Mouse (Mus musculus) Patski (cell line): ENCODE results near the gene Rnf183. TPM values are rescaled to one million over a fixed set of nuclear protein-coding genes. Genes with fewer than 3 reads are reported as not detected.
A peak's percentile ranks its signal among the peaks of the same experiment; 100 is the strongest.

ENCODE experiments used
- ATAC-seq: fragments of 100-300 bp; one replicate; pipeline ENCODE4 v1.8.0; 2021
- CTCF ChIA-PET: fragments of 350-600 bp; sonication (Branson Sonifier 250); formaldehyde crosslinking; loops from one replicate; lab custom pipeline; 2022; ENCODE audit warnings: inconsistent platforms; lab: Charles Lee
- POLR2A ChIA-PET: fragments of 350-600 bp; sonication (Branson Sonifier 250); formaldehyde crosslinking; loops from one replicate; lab custom pipeline; 2022; ENCODE audit warnings: antibody characterized with exemption, inconsistent platforms; lab: Charles Lee
- DNase-seq: peaks from one replicate; pipeline ENCODE4 v3.0.0-alpha.2; 2011; ENCODE audit warnings: low read depth, low spot score
- H3K27me3 ChIP-seq: fragments of 371-371 bp; one replicate; pipeline ENCODE4 v1.5.1; 2021
- CTCF ChIP-seq: fragments of 100-300 bp; IDR thresholded peaks from one replicate; pipeline ENCODE4 v1.5.1; 2021
- in situ Hi-C: fragments of 300-500 bp; cut with MboI; formaldehyde crosslinking; loops from 3 replicates; pipeline ENCODE4 v1.11.1; 2018; ENCODE audit warnings: low pct_unique_long_range_greater_than_20kb, mixed read lengths
- polyA plus RNA-seq: library from polyadenylated mRNA; unstranded; gene quantifications from one replicate; pipeline ENCODE4 v1.2.3, GENCODE M21; 2021

The Rnf183 gene
- polyA plus RNA-seq, 1 experiment from 2014 or later, result 0.96 TPM

DNA sequence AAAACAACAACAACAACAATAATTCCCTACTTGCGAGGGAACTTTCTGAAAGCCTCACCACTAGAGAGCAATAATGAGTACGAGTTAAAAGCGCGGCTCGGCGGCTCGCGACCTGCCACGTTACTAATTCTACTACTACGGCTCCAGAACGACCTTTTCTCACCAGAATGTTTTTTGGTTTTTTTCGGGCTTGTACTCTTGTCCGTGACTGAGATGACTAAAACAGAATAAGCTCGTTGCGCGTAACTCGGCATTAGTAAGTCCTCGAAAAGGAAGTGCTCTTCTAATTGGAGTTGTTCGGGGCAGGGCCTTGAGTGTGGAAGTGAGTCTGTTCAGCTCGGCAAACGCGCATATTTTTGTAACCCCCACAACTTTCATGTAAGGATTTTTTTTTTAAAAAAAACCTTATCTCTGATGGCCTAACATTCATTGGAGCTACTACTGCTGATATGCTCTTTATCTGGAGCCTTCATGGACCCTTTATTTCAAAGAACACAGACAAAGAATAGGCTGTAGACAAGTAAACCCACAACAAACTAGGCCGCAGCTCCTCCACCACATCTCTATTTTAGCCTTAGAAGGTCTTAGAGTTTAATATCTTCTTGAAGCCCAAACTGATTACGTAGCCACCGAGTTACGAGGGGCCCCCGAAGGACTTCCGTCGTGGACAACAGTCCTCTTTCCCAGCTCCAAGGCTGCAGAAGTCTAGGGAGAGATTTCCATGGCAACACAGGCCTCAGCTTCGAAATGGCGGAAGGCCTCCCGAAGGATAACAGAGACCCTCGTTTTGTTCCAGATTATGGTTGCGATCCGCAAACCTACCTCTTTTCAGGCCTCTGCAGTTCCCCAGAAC lies 27.1 kb downstream of the Rnf183 start:
- H3K27me3 ChIP-seq, result no peaks in the 10 kb centered on the region
- in situ Hi-C loops, result loop anchor here (5.0 kb wide), 1 partner anchor 99 kb away; no protein-coding TSS in a partner anchor
- ChIA-PET CTCF (interaction anchor here (0.7 to 2.2 kb wide), 8 partner anchors 9 to 157 kb away, joined by 3 to 10 read pairs (median 4); partner anchors contain the start of genes Fkbp15 and Slc31a1), POLR2A (interaction anchor here (0.8 to 2.0 kb wide), 6 partner anchors 26 to 117 kb away, joined by 3 to 6 read pairs (median 4); no protein-coding TSS in a partner anchor)
- peak; percentile 59 for ATAC-seq
- DNase-seq, result peak; percentile 42
- no peak for TF ChIP-seq CTCF

DNA sequence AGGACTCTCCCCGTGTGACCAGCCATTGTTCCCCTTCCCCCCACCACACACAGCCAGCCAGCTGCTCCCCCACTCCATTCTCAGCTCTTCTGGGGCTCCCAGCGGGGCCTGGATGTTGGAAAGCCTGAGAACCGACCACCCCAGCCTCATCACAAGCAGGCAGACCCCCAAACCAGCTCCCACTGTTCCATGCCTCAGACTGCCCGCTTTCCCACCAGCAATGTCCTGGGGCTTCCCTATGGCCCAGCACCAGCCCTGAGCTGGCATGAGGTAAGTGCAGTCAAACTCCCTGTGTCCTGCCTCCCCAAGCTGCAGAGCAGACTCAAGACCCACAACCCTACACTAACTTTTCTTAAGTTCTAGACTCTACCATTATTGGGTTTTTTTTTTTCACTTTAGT lies 28.9 kb downstream of the Rnf183 start:
- DNase-seq, result no peak
- CTCF ChIA-PET, result interaction anchor here (1.1 kb wide), 1 partner anchor 9 kb away, joined by 3 read pairs; no protein-coding TSS in a partner anchor
- TF ChIP-seq CTCF, result no peak
- in situ Hi-C loops, result loop anchor here (5.0 kb wide), 1 partner anchor 101 kb away; no protein-coding TSS in a partner anchor
- no peak for ATAC-seq
- H3K27me3 ChIP-seq, result no peaks in the 10 kb centered on the region
- POLR2A ChIA-PET, result no interaction called here

DNA sequence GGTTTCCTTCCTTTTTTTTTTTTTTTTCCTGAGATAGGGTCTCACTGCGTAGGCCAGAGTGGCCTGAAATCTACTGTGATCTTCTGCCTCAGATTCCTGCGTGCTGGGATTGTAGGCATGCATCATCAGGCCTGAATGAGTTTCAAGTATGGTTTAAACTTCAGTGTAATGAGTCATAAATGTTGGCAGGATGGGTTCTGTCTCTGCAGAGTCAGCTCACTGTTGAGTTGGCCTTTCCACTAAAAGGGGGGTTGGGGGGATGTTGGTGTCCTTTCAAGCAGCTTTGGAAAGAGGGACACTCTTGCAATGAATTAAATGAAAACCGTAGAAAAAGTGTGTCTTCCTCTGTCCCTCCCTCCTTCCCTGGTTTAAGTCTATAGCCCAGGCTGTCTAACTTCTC lies 36.1 kb downstream of the Rnf183 start:
- in situ Hi-C loops, result no loop called here
- no peak for TF ChIP-seq CTCF
- DNase-seq, result peak; percentile 28
- no peaks in the 10 kb centered on the region for H3K27me3 ChIP-seq
- ChIA-PET CTCF (interaction anchor here (1.6 kb wide), 1 partner anchor 9 kb away, joined by 5 read pairs; no protein-coding TSS in a partner anchor), POLR2A (no interaction called here)
- ATAC-seq, result no peak

DNA sequence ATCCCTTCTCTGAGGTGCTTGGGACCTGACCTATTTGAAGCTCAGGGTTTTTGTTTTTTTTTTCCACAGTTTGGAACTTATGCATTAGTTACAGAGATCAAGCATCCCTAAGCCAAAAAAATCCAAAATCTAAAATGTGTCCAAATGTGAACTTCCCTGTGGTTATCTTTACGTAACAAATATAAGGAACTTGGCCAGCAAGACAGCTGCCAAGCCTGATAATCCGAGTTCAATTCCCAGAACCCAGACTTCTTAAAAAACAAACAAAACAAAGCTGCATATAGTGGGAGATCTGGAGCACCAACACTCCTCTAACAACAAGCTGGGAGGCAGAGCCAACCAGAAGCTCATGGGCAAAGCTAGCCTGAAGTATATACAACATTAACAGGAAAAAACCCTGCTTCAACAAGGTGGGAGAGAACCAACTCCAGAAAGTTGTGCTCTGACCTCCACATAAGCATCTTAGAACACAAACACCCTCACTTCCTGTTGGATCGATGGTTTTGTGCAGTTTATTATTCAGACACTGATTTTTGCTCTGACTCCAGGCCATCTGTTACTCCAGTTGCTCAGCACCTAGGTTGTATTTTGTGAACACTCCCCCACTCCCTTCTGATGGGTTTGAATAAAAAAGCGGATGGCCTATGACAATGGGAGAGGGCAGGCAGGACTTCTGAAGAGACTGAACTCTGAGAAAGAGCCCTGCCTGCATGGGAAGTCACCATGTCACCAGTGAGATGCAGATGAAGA lies 37.3 kb downstream of the Rnf183 start:
- no peaks in the 10 kb centered on the region for H3K27me3 ChIP-seq
- DNase-seq (no peak), ATAC-seq (no peak)
- in situ Hi-C loops, result no loop called here
- CTCF ChIA-PET, result interaction anchor here (0.7 to 1.9 kb wide), 3 partner anchors 8 to 31 kb away, joined by 3 to 6 read pairs (median 3); partner anchors contain the start of genes Cdc26 and Prpf4
- TF ChIP-seq CTCF, result no peak
- POLR2A ChIA-PET, result interaction anchor here (0.7 kb wide), 1 partner anchor 98 kb away, joined by 3 read pairs; no protein-coding TSS in a partner anchor

DNA sequence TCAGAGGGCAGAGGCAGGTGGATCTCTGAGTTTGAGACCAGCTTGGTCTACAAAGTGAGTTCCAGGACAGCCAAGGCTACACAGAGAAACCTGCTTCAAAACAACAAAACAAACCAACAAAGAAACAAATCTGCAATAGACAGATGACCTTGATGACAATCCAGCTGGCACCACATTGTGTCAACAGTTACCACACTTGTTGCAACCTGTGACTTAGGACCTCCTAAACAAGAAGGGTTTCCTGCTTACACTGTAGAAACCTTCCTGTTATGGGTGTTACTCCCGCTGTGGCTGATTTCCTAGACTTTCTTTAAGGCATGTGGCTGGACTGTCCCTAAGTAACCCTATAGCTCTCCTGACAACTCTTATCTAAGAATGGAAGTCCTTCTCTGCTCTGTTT lies 39.2 kb downstream of the Rnf183 start:
- DNase-seq (no peak), ATAC-seq (no peak)
- POLR2A ChIA-PET, result no interaction called here
- TF ChIP-seq CTCF, result no peak
- no peaks in the 10 kb centered on the region for H3K27me3 ChIP-seq
- CTCF ChIA-PET, result no interaction called here
- in situ Hi-C loops, result no loop called here

DNA sequence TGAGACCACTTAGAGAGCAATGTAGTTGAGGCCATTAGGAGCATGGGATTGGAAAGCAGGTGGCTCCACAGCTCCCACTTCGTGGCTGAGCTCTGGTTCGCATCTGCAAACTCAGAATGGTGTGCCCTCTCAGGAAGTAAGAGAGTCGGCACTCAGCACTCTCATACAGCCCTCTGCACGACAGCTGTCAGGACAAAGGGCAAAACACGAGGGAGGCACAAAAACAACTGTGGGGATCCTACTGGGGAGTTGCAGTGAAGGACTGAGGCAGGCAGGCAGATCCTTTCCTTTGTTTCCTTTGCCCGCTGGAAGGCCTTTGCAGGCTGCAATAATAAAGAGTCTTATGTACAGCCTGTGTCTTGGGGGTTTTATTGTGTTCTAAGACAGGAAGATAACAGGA lies 41.6 kb downstream of the Rnf183 start:
- no peaks in the 10 kb centered on the region for H3K27me3 ChIP-seq
- no peak for DNase-seq
- CTCF ChIA-PET, result interaction anchor here (1.7 kb wide), 1 partner anchor 12 kb away, joined by 5 read pairs; no protein-coding TSS in a partner anchor
- in situ Hi-C loops, result no loop called here
- TF ChIP-seq CTCF, result no peak
- ATAC-seq, result no peak
- POLR2A ChIA-PET, result no interaction called here

DNA sequence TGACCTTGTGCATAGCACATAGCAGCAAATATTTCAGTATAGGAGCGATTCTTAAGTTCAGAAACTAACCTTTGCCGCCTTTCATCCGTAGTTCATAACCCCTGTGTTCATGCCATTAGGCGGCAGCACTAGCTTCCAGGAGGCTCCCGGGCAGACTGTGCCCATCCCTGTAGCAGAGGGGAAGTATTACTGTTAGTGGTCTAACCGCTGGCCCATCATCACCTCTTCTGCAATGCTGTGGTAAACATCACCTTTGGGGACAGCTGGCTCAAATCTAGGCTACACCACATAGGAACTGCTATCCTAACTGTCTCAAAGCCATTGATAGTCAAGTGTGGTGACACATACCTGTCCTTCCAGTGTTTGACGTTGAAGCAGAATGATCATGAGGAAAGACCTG lies 43.2 kb downstream of the Rnf183 start:
- TF ChIP-seq CTCF, result no peak
- ATAC-seq (no peak), DNase-seq (no peak)
- no peaks in the 10 kb centered on the region for H3K27me3 ChIP-seq
- CTCF ChIA-PET, result interaction anchor here (1.7 kb wide), 1 partner anchor 10 kb away, joined by 5 read pairs; no protein-coding TSS in a partner anchor
- POLR2A ChIA-PET, result no interaction called here
- in situ Hi-C loops, result no loop called here

DNA sequence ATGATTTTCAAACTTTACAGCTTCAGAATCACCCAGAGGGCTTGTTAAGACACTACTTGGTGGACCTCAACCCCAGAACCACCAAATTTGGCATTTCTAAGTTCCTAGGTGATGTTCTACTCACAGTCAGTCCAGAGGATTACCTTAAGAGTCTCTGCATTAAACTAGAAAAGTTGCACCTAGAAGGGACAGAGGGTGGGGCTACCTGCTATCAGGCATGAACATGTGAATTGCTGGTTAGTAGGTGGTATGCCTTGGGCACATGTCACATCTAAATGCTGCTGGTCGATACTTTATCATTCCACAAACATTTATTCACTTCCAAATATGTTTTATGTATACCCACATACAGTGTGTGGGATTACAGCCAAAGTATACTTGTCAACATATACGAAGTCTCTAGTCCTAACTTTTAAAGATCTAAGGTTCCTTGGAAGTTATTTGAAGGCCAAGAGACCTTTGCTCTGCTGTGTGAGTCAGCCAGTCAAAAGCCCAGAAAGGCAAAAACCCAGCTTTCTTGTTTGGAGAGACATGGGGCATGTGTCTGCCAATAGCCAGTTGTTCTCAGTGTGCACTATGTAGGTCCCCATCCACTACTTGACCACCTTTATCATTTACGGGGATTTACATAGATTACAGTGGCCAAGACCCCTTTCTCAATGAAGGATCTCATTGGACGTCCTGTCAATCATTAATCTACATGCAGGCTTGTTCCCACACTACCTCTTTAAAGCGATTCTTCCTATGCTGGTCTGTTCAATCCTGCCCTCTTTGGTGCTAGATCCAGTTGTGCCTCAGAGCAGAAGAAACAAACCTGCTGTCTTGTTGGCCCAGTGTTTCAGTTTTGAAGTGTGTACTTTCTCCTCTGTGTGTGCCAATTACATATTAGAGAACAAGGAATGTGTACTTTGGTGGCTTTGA lies 45.2 kb downstream of the Rnf183 start:
- no peak for TF ChIP-seq CTCF
- DNase-seq (no peak), ATAC-seq (no peak)
- ChIA-PET CTCF (no interaction called here), POLR2A (no interaction called here)
- in situ Hi-C loops, result no loop called here
- H3K27me3 ChIP-seq, result no peaks in the 10 kb centered on the region

DNA sequence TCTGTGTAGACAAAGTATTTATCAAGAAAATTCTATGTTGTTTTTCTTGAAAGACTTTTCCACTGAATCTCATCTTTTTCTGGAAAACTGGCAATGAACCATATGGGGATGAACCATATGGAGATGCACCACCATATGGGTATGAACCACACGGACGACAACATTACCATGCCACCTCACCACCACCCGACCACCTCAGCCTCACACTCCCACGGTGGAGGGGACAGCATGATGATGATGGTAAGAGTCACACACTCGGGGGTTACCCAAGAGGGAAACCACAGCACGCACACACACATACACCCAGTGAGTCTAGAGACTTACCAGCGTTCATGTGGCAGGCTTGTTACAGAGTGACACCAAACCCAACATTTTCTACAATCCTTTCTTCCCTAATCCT lies 49.6 kb downstream of the Rnf183 start:
- ATAC-seq (no peak), DNase-seq (no peak)
- CTCF ChIA-PET, result no interaction called here
- in situ Hi-C loops, result no loop called here
- POLR2A ChIA-PET, result no interaction called here
- TF ChIP-seq CTCF, result no peak
- H3K27me3 ChIP-seq, result no peaks in the 10 kb centered on the region
